Mouse (Mus musculus) urinary bladder, postnatal 14 days (tissue): ENCODE results near the gene Lin28b.
"Not testable (repeated sequence)": the region's sequence is repeated elsewhere in the genome, so short reads cannot be mapped to it uniquely, and the experiment has no call there.

Experiments used
- DNase-seq: peaks from one replicate; pipeline ENCODE4 v3.0.0; 2021; ENCODE audit warnings: low spot score

Gene Lin28b

DNA sequence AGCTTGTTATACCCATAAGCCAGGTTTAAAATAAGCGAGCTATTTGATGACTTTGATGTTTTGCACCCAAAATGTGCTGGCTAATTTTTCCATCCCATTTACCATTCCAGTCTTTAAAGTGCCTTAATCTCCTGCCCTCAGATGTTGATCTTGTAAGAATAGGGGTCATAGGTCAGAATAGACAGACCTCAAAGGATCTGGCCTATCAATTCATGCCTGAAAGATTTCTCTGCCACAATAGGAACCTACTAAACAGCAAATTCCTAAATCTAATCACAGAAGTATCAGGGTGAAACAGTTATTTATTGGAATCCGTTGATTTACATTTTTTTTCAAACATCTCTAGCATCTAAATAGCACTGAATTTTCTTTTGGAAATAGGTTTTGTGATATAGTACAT lies 74.5 kb downstream of the Lin28b start:
- DNase-seq, result no peak

DNA sequence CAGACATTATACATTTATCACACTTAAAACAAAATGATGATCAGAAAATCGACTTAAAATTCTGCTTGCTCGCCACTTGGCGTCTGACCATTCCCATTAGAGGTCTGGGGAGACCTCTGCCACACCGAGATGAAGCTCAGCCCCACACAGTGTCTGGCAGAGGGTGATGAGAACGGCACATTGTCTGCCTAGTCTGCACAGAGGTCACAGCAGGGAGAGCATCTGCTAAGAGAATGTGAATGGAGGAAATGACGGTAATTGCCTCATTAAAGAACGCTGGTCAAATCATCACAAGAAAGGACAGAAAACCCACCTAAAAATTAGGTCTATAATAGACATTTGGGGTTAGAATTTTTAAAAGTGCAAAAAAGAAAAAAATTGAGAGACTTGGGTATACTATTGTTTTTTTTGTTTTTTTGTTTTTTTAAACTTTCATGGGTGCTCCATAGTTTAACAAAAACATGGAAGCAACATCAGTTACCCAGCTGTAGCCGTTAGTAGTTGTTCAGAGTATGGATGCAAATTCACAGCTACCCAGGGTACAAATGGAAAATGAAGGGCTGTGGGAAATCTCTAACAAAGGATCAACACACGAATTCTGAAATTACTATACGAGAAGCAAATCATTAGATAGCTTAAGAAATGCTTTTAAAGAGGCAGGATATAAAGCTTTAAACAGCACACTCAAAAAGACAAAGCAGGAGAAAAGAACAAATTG lies 75.4 kb downstream of the Lin28b start:
- no peak for DNase-seq

- DNase-seq, result no peak
These were observed 86.4 kb downstream of the Lin28b start for GRCm38 (mm10) chr10:45399702-45400243.

DNA sequence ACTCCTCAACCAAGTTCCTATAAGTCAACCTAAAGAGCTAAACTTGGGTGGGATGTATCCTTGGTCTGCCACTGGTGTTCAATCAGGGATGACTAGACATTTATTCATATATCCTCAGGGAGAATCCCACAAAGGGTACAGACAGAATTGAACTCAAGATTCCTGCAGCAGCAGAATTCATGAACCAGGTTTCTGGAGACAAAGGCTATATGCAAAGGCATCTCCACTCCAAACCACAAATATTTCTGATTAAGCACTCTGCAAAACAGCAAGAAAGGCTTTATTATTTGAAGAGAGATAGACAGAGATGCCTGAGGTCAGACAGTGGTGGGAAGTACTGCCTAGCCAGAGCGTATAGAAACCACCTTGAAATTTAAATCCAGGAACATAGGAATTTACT lies 88.0 kb downstream of the Lin28b start:
- no peak for DNase-seq

DNA sequence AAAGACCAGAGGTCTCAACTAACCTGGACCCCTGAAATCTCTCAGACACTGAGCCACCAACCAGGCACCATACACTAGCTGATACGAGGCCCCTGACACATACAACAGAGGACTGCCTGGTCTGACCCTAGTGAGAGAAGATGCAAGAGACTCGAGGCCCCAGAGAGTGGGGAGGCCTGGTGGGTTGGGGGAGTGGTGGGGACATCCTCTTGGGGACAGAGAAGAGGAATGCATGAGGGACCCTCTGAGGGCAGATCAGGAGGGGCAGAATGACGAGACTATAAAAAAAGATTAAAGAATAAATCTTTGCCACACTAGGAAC lies 103.6 kb downstream of the Lin28b start:
- no peak for DNase-seq

DNA sequence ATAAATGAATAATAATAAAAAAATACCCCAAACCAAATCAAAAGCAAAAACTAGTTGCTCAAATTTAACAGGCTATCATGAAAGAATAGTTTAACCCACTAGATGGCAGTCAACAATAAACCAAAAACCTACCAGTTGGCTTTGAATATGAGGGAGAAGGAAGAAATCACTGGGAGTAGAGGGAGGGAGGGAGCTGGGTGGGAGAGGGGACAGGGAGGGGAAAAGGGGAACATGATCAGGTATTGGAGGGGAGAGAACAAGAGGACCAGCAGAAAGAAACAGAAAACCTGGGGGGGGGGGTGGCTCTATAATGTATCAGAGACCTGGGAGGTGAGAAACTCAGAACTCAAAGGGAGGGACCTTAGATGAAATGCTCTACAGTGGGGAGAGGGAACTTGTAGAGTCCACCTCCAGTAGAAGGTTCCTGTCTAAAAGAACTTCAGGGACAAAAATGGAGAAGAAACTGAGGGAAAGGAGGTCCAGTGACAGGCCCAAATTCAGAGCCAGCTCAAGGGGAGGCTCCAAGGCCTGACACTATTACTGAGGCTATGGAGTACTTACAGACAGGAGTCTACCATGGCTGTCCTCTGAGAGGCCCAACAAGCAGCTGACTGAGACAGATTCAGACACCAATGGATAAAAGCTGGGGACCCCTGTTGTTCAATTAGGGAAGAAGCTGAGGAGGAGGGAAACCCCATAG lies 104.1 kb downstream of the Lin28b start:
- DNase-seq, result no peak

DNA sequence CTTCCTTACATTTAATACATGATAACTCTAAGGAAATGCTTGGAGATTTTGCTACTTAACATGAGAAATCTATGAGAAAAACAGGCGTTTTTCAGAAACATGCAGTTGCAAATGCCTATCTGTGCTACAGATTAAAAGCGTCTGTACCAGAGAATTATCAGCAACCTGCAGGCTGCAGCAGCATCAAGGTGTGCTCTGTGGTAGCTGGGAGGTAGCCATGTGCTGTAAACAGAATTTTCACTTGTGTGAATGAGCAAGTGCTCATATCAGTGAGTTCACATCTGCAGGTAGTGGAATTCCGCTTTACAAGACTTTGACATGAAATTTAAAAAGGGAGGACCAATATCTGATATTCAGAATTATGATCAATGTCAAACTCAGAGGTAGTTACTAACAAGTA lies 107.9 kb downstream of the Lin28b start:
- DNase-seq, result no peak

- peak; percentile 62 for DNase-seq
These were observed 113.1 kb downstream of the Lin28b start for GRCm38 (mm10) chr10:45372994-45373692.

DNA sequence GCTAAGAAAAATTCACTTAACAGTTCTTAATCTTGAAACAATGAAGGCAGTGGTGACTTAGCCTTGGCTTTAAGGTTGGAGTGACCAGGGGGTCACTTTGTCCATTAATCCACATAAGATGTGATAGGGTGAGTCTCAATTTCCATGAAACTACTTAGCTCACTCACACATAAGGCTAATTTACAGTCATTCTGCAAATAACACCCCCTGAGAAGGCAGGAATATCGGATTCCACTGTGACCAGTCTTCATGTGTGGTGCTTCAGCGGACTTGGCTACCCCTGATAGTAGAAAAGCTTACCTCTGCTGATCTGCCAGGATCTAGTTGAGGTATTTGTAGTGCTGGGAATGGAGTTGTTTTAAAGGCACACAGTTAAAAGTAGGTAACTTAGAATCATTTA lies 115.7 kb downstream of the Lin28b start:
- DNase-seq, result no peak

GRCm38 (mm10) chr10:45369639-45370038 lies 116.6 kb downstream of the Lin28b start:
- DNase-seq, result no peak

DNA sequence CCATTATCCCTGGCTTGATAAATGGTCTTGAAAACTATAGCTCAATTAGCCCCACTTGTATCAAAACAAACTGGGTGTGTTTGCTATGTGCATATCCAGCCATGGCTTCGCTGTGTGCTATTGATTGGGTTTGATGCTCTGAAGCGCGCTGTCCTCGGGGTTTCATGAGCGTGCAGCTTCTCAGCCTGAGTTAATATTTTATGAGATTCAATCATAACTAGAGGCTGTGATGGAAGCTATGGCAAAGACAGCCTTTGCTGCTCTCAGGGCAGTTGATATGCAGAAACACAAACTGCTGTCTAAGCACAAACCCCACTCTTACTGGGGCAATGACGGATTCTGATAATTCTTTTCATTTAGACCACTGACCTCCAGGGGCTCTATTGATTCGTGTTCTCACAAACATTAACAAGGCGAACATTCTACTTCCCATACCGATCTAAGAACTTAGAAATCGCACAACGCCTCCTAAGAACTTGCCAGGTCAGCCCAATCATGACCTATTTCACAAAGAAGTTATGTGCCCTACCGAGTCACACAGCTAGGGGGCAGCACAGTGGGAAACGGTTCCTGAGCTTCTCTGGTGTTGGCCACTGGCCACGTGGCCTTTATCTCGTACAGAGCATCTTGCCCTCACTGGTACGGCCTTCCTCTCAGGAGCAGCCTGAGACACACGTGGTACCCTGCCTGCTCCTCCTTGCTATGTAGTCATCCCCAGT lies 119.0 kb downstream of the Lin28b start:
- DNase-seq, result no peak

GRCm38 (mm10) chr10:45363396-45363795 lies 122.8 kb downstream of the Lin28b start:
- no peak for DNase-seq

GRCm38 (mm10) chr10:45356091-45356490 lies 130.1 kb downstream of the Lin28b start:
- DNase-seq, result no peak

GRCm38 (mm10) chr10:45348143-45348542 lies 138.1 kb downstream of the Lin28b start:
- not testable (repeated sequence) for DNase-seq

DNA sequence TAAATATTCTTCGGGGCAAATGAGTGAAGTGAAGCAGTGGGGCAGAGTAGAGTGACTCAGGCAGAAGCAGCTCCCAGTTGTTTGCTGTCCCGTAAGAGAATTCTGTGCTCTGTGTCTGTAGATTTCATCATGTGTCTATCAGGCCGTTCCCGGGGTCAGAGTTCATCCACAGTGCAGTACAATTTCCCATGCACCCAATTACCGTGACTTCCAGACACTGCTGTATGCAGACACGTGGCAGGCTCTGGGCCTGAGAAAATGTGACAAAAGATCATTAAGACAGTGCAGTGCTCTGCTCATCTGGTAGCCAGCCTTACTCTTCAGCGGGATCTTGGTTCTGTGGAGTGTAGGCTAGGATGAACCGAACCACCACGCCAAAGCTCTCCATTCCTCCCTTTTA lies 141.0 kb downstream of the Lin28b start:
- DNase-seq, result no peak

- DNase-seq, result no peak
These were observed 141.8 kb downstream of the Lin28b start for GRCm38 (mm10) chr10:45344381-45344780.

DNA sequence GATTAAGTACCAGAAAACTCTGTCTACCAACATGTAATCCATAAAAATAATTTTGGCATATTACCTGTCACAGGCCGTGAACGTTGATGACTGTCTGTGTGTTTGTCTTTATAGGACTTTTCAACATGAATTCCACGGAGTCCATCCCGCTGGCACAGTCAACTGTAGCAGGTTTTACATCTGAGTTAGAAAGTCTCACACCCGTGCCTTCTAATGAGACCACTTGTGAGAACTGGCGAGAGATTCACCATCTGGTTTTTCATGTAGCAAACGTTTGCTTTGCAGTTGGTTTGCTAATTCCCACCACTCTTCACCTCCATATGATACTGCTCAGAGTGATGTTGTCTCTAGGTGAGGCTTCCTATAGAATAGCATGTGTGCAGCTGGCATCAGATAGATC lies 147.1 kb downstream of the Lin28b start:
- DNase-seq, result no peak

GRCm38 (mm10) chr10:45335434-45336422 lies 150.5 kb downstream of the Lin28b start, which contains the start of gene Bves:
TSS of gene Bves (plus strand) at chr10:45335772.
- DNase-seq, result peak; percentile 40

GRCm38 (mm10) chr10:45334925-45335324 lies 151.3 kb downstream of the Lin28b start:
- no peak for DNase-seq

DNA sequence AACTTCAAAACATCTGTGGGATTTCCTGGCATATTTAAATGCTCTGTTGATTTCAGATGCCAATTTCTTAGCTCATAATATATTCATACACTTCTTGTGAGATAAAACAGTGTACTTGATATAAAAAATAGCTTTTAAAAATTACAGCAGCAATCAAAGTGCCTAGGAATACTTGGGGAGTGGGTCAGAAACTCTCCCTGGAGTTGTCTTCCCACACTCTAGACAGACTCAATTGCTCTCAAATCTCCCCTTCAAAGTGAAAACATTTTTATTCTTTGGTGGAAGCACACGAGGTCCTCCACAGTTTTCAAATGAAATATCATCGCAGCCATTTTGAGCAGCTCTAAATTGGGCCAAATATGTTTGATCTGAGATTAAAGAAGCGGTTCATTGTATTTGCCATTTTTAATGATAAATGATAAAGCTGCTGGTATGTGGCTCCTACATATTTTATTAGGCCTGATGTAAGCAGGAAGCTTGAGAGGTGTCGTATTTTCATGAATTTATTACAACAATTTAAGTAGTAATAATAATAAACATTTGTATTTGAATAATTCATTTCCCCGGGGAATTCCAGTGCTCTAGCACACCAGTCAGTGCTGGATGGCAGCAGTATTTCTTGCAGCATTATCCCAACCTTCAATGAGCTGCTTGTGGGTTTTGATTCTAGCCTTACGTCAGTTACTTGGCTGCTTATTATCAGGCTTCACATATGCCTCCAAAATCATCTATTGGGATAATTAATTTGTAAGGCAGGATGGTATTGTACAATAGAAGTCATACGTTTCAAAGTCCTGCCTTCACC lies 157.8 kb downstream of the Lin28b start:
- no peak for DNase-seq
